Mouse (Mus musculus): ENCODE data around the gene Rnpepl1. TPM values are rescaled to one million over a fixed set of nuclear protein-coding genes. Genes with fewer than 3 reads are reported as not detected.

Gene Rnpepl1
- polyA plus RNA-seq, 1 experiment from 2014 or later, result 31.0 TPM

DNA sequence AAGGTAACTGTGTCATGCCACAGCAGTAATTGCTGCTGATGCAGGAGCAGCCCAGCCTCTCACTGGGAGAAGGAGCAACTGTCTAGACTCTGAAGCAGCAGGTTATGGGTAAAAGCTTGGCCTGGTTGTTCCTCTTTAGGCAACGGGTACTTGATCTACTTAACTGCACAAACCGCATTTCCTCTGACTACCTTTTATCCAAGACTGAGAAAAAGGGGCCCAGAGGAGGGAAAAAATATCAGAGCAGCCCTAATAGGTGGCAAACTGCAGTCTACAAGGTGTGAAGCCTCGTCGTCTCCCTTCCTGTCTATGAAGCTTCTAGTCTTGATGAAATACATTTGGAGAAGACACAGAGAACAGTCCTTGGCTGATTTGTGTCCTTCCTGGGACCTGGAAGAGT lies 23.0 kb downstream of the Rnpepl1 start:
- Histone ChIP-seq H3K36me3 (ENCODE audit: control insufficient read depth, insufficient read depth) (peaks cover 3% of the 10 kb centered on the region), H3K4me1 (replicated peaks; ENCODE audit: control insufficient read depth, insufficient read depth, low read length) (peaks cover 29% of the 10 kb centered on the region), H3K4me2 (ENCODE audit: low read length) (peak overlapping the region; percentile 78), H3K9ac (replicated peaks; ENCODE audit: low read depth, low read length) (peak overlapping the region; percentile 71), H3K27ac (ENCODE audit: low read length) (peak overlapping the region; percentile 98), H3K9me3 (ENCODE audit: control insufficient read depth, low read length) (no peaks in the 10 kb centered on the region), H3K27me3 (replicated peaks; ENCODE audit: control insufficient read depth, insufficient read depth, low read length) (no peaks in the 10 kb centered on the region), H3K4me3 (replicated peaks; ENCODE audit: low read length) (peak overlapping the region; percentile 69)
- 77% methylated on average over 4 of the region's 4 CpGs for WGBS
- no peak for ATAC-seq

DNA sequence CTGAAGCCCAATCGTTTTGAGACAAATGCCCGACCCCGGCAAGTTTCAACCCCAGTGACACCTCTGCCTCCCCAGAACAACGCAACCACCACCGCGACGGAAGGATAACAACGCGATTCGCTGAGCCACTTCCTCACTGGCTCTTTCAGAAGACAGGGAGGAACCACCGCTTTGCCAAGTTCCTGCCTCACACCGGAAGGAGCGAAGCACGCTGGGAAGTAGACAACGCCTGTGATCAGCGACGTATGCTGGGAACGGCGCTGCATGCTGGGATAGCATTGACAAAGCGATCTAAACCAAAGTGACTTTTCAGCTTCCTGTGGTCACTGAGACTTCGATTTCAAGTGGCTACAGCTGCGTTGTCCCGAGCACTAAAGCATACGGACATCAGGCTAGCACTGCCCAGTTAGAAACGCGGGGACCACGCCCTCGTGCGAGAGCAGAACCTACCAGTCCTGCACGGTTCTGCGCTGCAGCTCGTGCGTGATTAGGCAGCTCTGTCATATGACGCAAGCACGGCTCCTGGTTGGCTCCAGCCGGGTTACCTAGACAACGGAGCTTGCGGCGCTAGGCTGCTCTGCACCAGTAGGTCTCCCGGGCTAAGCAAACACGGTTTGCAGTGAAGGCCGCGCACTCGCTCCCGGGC lies 23.7 kb downstream of the Rnpepl1 start, which contains the start of gene Capn10:
Gene Capn10 (plus strand): TSS at position 195 of the 646 bp plus-strand sequence.
- peak within 1 kb of the TSS; percentile 77 for H3K9ac ChIP-seq (replicated peaks; ENCODE audit: low read depth, low read length)
- under 1% methylated on average over 45 of the region's 45 CpGs for WGBS
- H3K36me3 ChIP-seq (ENCODE audit: control insufficient read depth, insufficient read depth), result peaks cover 4% of the 10 kb centered on the region
- H3K27ac ChIP-seq (ENCODE audit: low read length), result peak within 1 kb of the TSS; percentile 98
- H3K4me3 ChIP-seq (replicated peaks; ENCODE audit: low read length), result peak within 1 kb of the TSS; percentile 69
- peak within 1 kb of the TSS; percentile 78 for H3K4me2 ChIP-seq (ENCODE audit: low read length)
- peaks cover 29% of the 10 kb centered on the region for H3K4me1 ChIP-seq (replicated peaks; ENCODE audit: control insufficient read depth, insufficient read depth, low read length)
- no peaks in the 10 kb centered on the region for H3K9me3 ChIP-seq (ENCODE audit: control insufficient read depth, low read length)
- H3K27me3 ChIP-seq (replicated peaks; ENCODE audit: control insufficient read depth, insufficient read depth, low read length), result no peaks in the 10 kb centered on the region
- ATAC-seq, result peak; percentile 100

DNA sequence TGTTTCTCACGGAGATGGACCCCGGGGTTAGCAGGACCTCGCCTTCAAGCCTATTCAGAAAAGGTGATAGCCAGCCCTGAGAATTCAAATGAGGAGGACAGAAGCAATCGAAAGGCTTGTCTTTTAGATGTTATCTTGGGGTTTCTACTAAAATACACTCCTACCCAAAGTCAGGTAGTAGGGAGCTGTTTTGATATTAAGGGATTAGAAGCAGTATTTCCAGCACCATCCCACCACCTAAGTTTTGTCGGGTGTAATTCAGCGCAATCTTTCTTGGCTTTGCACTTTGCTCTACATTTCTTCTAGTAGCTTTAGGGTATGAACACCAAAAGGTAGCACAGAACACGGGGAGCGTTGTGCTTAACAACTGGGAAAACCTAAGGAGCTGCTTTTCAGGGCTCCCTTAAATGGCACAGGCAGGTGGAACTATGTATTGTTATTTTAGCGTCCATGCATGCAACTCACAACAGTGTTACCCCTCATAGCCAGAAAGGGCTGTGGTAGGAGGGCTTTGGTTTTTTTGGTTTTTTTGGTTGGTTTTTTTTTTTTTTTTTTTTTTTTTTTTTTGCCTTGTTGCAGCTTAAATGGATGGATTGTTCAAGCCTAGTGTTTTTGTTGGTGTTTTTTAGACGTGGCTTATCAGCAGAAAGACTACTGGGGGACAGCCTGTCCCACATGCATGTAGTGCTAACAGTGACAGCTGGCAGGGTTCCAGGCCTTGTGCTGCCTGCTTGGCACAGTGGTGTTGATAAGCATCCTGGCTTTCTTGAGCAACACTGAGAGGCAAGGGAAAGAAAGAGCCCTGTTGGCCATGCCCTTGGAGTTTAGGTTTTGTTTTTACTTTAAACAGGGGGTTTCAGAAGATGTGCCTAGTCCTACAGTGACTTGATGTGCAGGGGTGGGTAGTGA lies 24.7 kb downstream of the Rnpepl1 start:
- ATAC-seq, result no peak
- peaks cover 29% of the 10 kb centered on the region for H3K4me1 ChIP-seq (replicated peaks; ENCODE audit: control insufficient read depth, insufficient read depth, low read length)
- H3K4me3 ChIP-seq (replicated peaks; ENCODE audit: low read length), result peak overlapping the region; percentile 69
- H3K36me3 ChIP-seq (ENCODE audit: control insufficient read depth, insufficient read depth), result peaks cover 15% of the 10 kb centered on the region
- peak overlapping the region; percentile 77 for H3K9ac ChIP-seq (replicated peaks; ENCODE audit: low read depth, low read length)
- no peaks in the 10 kb centered on the region for H3K9me3 ChIP-seq (ENCODE audit: control insufficient read depth, low read length)
- WGBS, result 9% methylated on average over 10 of the region's 10 CpGs
- H3K4me2 ChIP-seq (ENCODE audit: low read length), result peak overlapping the region; percentile 78
- no peaks in the 10 kb centered on the region for H3K27me3 ChIP-seq (replicated peaks; ENCODE audit: control insufficient read depth, insufficient read depth, low read length)
- H3K27ac ChIP-seq (ENCODE audit: low read length), result peak overlapping the region; percentile 98

DNA sequence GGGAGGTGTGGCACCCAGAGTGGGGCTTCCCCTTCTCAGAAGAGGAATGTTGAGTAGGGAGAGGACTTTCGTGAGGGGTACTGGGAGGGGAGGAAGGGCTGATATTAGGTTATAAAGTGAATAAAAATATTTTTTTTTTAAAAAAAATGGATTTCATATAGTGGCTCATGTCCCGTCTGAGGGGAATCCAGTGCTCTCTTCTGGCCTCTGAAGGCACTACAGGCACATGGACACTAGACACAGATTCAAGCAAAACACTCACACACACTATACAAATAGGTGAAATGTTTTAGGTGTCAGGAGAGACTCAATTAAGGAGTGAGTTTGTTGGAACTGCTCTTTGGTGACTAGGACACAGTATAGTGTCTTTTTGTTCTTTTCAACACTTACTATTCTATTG lies 25.4 kb downstream of the Rnpepl1 start:
- Histone ChIP-seq H3K36me3 (ENCODE audit: control insufficient read depth, insufficient read depth) (peaks cover 17% of the 10 kb centered on the region), H3K4me2 (ENCODE audit: low read length) (peak overlapping the region; percentile 78), H3K4me3 (replicated peaks; ENCODE audit: low read length) (peak overlapping the region; percentile 69), H3K9ac (replicated peaks; ENCODE audit: low read depth, low read length) (peak overlapping the region; percentile 77), H3K4me1 (replicated peaks; ENCODE audit: control insufficient read depth, insufficient read depth, low read length) (peaks cover 29% of the 10 kb centered on the region), H3K27ac (ENCODE audit: low read length) (no peak overlapping the region), H3K27me3 (replicated peaks; ENCODE audit: control insufficient read depth, insufficient read depth, low read length) (no peaks in the 10 kb centered on the region), H3K9me3 (ENCODE audit: control insufficient read depth, low read length) (no peaks in the 10 kb centered on the region)
- WGBS, result 54% methylated on average over 2 of the region's 2 CpGs
- ATAC-seq, result no peak

DNA sequence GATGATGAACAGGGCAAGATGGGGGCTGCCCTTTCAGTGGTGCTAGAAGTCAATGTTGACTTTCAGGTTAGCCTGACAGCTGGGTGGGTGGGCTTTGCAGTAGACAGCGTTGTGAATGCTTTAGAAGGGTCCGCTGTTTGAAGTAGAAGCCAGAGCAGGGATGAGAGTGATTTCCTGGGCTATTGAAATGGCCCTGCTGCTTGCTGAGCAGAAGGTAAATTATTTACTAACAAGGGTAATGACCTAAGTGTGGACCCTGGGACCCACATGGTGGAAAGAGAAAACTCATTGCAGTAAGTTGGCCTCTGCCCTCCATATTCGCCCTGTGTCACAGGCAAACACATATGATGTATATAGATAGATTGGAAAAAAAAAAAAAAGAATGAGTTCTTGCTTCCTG lies 25.9 kb downstream of the Rnpepl1 start:
- Histone ChIP-seq H3K4me2 (ENCODE audit: low read length) (peak overlapping the region; percentile 78), H3K27me3 (replicated peaks; ENCODE audit: control insufficient read depth, insufficient read depth, low read length) (no peaks in the 10 kb centered on the region), H3K36me3 (ENCODE audit: control insufficient read depth, insufficient read depth) (peaks cover 19% of the 10 kb centered on the region), H3K4me1 (replicated peaks; ENCODE audit: control insufficient read depth, insufficient read depth, low read length) (peaks cover 29% of the 10 kb centered on the region), H3K9ac (replicated peaks; ENCODE audit: low read depth, low read length) (0 out of 2 replicates have a peak overlapping the region, but pooled peaks have one; percentile 30), H3K4me3 (replicated peaks; ENCODE audit: low read length) (no peak overlapping the region), H3K27ac (ENCODE audit: low read length) (no peak overlapping the region), H3K9me3 (ENCODE audit: control insufficient read depth, low read length) (no peaks in the 10 kb centered on the region)
- no peak for ATAC-seq
- 75% methylated on average over 3 of the region's 3 CpGs for WGBS

DNA sequence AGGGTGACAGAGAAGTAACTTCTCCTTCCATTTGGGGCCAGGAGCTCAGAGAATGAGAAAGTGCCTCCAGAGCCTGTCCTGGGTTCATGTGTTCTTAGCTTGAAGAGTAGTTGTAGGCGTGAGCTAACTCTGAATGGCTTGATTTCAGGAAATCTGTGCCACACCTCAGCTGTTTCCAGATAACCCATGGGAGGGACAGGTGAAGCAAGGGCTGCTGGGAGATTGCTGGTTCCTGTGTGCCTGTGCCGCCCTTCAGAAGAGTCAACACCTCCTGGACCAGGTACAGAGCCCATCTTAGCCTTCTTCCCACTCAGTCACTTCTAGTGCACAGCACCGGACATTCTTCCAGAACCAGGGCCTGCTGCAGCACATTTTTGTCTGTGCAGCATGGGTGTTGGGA lies 27.2 kb downstream of the Rnpepl1 start:
- no peak for ATAC-seq
- Histone ChIP-seq H3K27me3 (replicated peaks; ENCODE audit: control insufficient read depth, insufficient read depth, low read length) (no peaks in the 10 kb centered on the region), H3K4me2 (ENCODE audit: low read length) (no peak overlapping the region), H3K4me1 (replicated peaks; ENCODE audit: control insufficient read depth, insufficient read depth, low read length) (peaks cover 29% of the 10 kb centered on the region), H3K4me3 (replicated peaks; ENCODE audit: low read length) (no peak overlapping the region), H3K9me3 (ENCODE audit: control insufficient read depth, low read length) (no peaks in the 10 kb centered on the region), H3K9ac (replicated peaks; ENCODE audit: low read depth, low read length) (no peak overlapping the region), H3K36me3 (ENCODE audit: control insufficient read depth, insufficient read depth) (peaks cover 26% of the 10 kb centered on the region), H3K27ac (ENCODE audit: low read length) (no peak overlapping the region)
- 83% methylated on average over 3 of the region's 3 CpGs for WGBS

DNA sequence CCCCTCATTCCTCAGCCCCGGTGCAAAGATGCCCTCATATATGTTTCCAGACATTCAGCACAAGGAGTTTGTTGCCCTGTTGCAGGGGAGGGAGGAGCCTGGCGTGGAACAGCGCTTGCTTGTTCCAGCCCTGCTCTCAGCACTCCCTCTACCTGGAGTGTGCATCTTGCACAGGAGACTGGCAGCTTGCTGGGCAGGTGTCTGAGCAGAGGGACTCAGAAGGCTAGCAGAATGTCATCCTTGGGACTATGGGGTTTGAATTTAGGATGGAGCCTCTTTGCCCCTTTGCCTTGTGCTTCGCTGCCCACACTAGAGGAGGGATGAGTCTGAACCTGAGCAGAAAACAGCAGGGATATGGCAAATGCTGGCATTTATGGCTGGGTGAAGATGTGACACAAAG lies 29.2 kb downstream of the Rnpepl1 start:
- no peak overlapping the region for H3K9ac ChIP-seq (replicated peaks; ENCODE audit: low read depth, low read length)
- H3K36me3 ChIP-seq (ENCODE audit: control insufficient read depth, insufficient read depth), result peaks cover 39% of the 10 kb centered on the region
- ATAC-seq, result no peak
- no peaks in the 10 kb centered on the region for H3K9me3 ChIP-seq (ENCODE audit: control insufficient read depth, low read length)
- no peak overlapping the region for H3K4me3 ChIP-seq (replicated peaks; ENCODE audit: low read length)
- no peak overlapping the region for H3K27ac ChIP-seq (ENCODE audit: low read length)
- no peaks in the 10 kb centered on the region for H3K27me3 ChIP-seq (replicated peaks; ENCODE audit: control insufficient read depth, insufficient read depth, low read length)
- no peak overlapping the region for H3K4me2 ChIP-seq (ENCODE audit: low read length)
- peaks cover 23% of the 10 kb centered on the region for H3K4me1 ChIP-seq (replicated peaks; ENCODE audit: control insufficient read depth, insufficient read depth, low read length)
- WGBS, result 97% methylated on average over 4 of the region's 4 CpGs

DNA sequence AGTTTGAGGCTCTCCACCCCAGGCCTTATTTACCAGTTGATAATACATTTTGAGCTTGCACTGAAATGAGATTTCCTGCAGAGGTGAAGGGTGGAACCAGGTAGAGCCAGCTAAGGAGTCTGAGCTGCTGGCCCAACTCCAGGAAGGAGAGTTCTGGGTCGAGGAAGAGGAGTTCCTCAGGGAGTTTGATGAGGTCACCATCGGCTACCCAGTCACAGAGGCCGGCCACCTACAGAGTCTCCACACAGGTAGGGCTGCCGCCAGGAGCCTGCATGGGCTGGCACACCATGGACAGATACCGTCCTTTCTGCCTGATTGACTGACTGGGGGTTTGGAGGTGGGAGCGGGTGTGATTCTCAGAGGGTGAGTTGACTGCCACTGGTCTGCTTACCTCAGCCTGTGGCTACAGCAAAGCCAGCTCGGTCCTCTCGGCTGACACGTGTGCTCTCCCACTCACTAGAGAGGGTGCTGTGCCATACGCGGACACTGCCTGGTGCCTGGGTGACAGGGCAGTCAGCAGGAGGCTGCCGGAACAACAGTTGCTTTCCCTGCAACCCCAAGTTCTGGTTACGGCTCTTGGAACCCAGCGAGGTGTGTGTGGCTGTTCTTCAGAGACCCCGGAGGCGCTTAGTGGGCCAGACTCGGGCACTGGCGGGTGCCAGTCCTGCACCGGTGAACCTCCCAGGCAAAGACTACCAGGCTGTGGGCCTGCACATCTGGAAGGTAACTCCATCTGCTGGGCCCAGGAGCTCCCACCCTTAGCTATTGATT lies 32.8 kb downstream of the Rnpepl1 start:
- H3K9me3 ChIP-seq (ENCODE audit: control insufficient read depth, low read length), result no peaks in the 10 kb centered on the region
- H3K4me2 ChIP-seq (ENCODE audit: low read length), result no peak overlapping the region
- H3K27ac ChIP-seq (ENCODE audit: low read length), result no peak overlapping the region
- ATAC-seq, result no peak
- 95% methylated on average over 19 of the region's 19 CpGs for WGBS
- no peak overlapping the region for H3K9ac ChIP-seq (replicated peaks; ENCODE audit: low read depth, low read length)
- no peak overlapping the region for H3K4me3 ChIP-seq (replicated peaks; ENCODE audit: low read length)
- H3K4me1 ChIP-seq (replicated peaks; ENCODE audit: control insufficient read depth, insufficient read depth, low read length), result no peaks in the 10 kb centered on the region
- H3K27me3 ChIP-seq (replicated peaks; ENCODE audit: control insufficient read depth, insufficient read depth, low read length), result no peaks in the 10 kb centered on the region
- H3K36me3 ChIP-seq (ENCODE audit: control insufficient read depth, insufficient read depth), result peaks cover 60% of the 10 kb centered on the region

DNA sequence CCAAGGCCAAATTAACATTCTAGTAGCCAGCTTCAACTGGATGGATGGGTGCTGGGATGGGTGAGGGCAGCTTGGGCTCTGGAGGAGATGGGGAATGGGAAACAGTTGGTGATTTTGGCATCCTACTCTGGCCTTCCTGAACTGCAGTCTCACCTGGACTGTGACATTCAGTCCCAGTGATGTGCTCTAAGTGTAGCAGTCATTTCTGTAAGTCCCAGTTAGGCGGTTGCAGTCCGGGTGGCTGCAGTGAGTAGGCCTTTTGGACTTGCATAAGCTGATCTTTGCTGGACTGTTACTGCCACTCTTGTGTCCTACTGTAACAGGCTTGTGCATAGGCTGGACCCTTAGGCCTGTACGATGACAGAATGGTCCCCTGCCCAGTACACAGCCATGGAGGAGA lies 37.4 kb downstream of the Rnpepl1 start:
- Histone ChIP-seq H3K36me3 (ENCODE audit: control insufficient read depth, insufficient read depth) (peaks cover 40% of the 10 kb centered on the region), H3K4me2 (ENCODE audit: low read length) (no peak overlapping the region), H3K4me1 (replicated peaks; ENCODE audit: control insufficient read depth, insufficient read depth, low read length) (no peaks in the 10 kb centered on the region), H3K9ac (replicated peaks; ENCODE audit: low read depth, low read length) (no peak overlapping the region), H3K27ac (ENCODE audit: low read length) (no peak overlapping the region), H3K4me3 (replicated peaks; ENCODE audit: low read length) (no peak overlapping the region), H3K27me3 (replicated peaks; ENCODE audit: control insufficient read depth, insufficient read depth, low read length) (no peaks in the 10 kb centered on the region), H3K9me3 (ENCODE audit: control insufficient read depth, low read length) (no peaks in the 10 kb centered on the region)
- no peak for ATAC-seq
- WGBS, result 98% methylated on average over 3 of the region's 3 CpGs

All from forebrain, embryonic 16.5 days (tissue).